18 mouse cellular contexts compared by ENCODE assay signal in genomic region chr5:42525431-42525830, GRCm38 (mm10).
"Had no signal": no experiment of that assay in that cellular context is flagged by ENCODE, and none has a peak within 500 bp of the region (broad histone marks: within the 10 kb centered on the region; RNA-seq: fewer than 3 reads in every experiment).

No protein-coding gene starts in this region.

- H3K4me3 ChIP-seq: lung, embryonic 15.5 days; megakaryocyte, embryonic 14.5 days; midbrain, embryonic 13.5 days; neural tube, embryonic 12.5 days; stomach, embryonic 15.5 days had no signal

- H3K36me3 ChIP-seq: lung, embryonic 15.5 days; midbrain, embryonic 13.5 days; neural tube, embryonic 12.5 days; stomach, embryonic 15.5 days had no signal

- ATAC-seq: liver, postnatal 0 days; lung, postnatal 0 days; midbrain, embryonic 13.5 days; midbrain, embryonic 16.5 days had no signal

- DNase-seq: liver, postnatal 0 days; lung, adult 2 months; lung, postnatal 14 days; lung, postnatal 36 days; right cerebral cortex, postnatal 14 days; thymus, adult 2 months; thymus, postnatal 25 days; thymus, postnatal 4 days had no signal

- H3K9me3 ChIP-seq: lung, embryonic 15.5 days; midbrain, embryonic 13.5 days; neural tube, embryonic 12.5 days; stomach, embryonic 15.5 days had no signal

- H3K9ac ChIP-seq: liver, postnatal 0 days; lung, embryonic 15.5 days; midbrain, embryonic 13.5 days; neural tube, embryonic 12.5 days; stomach, embryonic 15.5 days had no signal

- H3K27me3 ChIP-seq: lung, embryonic 15.5 days; megakaryocyte, embryonic 14.5 days; midbrain, embryonic 13.5 days; neural tube, embryonic 12.5 days; stomach, embryonic 15.5 days had no signal

- H3K27ac ChIP-seq: lung, embryonic 15.5 days; macrophage; midbrain, embryonic 13.5 days; neural tube, embryonic 12.5 days; stomach, embryonic 15.5 days; stomach, postnatal 0 days had no signal

- H3K4me2 ChIP-seq: lung, embryonic 15.5 days; midbrain, embryonic 11.5 days; midbrain, embryonic 13.5 days; neural tube, embryonic 12.5 days; stomach, embryonic 15.5 days had no signal

- H3K4me1 ChIP-seq: lung, embryonic 15.5 days; megakaryocyte, embryonic 14.5 days; neural tube, embryonic 12.5 days; stomach, embryonic 15.5 days had no signal
